Mouse (Mus musculus): ENCODE results near the gene Ftl1.

DNA sequence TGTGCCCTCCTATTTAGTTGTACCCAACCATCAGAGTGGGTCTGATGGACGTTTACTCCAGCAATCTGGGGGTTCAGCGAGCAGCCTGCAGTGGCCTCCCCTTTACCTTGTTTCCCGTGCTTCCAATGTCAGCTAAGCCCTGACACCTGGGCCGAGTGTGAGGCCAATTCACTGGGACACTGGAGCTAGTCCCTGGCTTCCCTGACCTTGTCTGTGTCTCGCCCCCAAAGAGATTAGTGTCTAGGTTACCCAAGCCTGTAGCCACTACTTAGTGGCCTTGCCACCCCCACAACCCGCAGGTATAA, 39.1 kb downstream of the Ftl1 start, which contains the start of gene Lhb:
- TF ChIP-seq POLR2AphosphoS2 (IDR thresholded peaks at IDR 0.05; ENCODE audit: insufficient read length, low read depth) (no peak), USF1 (IDR thresholded peaks at IDR 0.05; ENCODE audit: low read depth) (no peak), POLR2A (IDR thresholded peaks at IDR 0.05; ENCODE audit: insufficient read length, low read depth) (no peak), MAX (IDR thresholded peaks at IDR 0.05; ENCODE audit: low read depth) (no peak), TCF12 (IDR thresholded peaks at IDR 0.05; ENCODE audit: insufficient read depth, poor library complexity, severe bottlenecking) (no peak), E2F4 (IDR thresholded peaks at IDR 0.05; ENCODE audit: insufficient read depth) (no peak), MYOG (IDR thresholded peaks at IDR 0.05; ENCODE audit: control insufficient read depth in 1 of 3, insufficient read depth in 1 of 3, insufficient read length in 2 of 3, low read depth in 2 of 3) (no peak), TCF3 (IDR thresholded peaks at IDR 0.05; ENCODE audit: insufficient read length, low read depth) (no peak)

Measured in myocyte (in vitro differentiated cells).